ENCODE assay signal across 18 mouse cellular contexts in genomic region chr12:79649796-79650195, GRCm38 (mm10).
A peak's percentile ranks its signal among the peaks of the same experiment; 100 is the strongest.
DNase-seq lines count a peak whose midpoint lies in the region; ATAC-seq and TF ChIP-seq lines count a peak whose summit lies in the region.
"Had no signal": no experiment of that assay in that cellular context is flagged by ENCODE, and none has a peak within 500 bp of the region (broad histone marks: within the 10 kb centered on the region; RNA-seq: fewer than 3 reads in every experiment).

No protein-coding gene starts in this region.

- no peak overlapping the region for H3K4me2 ChIP-seq in embryonic facial prominence, embryonic 13.5 days
- H3K4me2 ChIP-seq in kidney, embryonic 15.5 days, result no peak overlapping the region
- H3K4me2 ChIP-seq in stomach, embryonic 15.5 days, result no peak overlapping the region
- H3K4me2 ChIP-seq in stomach, postnatal 0 days (replicated peaks; ENCODE audit: low read depth), result no peak overlapping the region
- H3K4me2 ChIP-seq: heart, embryonic 12.5 days; hindbrain, embryonic 14.5 days had no signal

- no peak for TF ChIP-seq CTCF in stomach, postnatal 0 days (IDR thresholded peaks at IDR 0.05; ENCODE audit: low read depth)

- H3K27ac ChIP-seq in embryonic facial prominence, embryonic 13.5 days, result peak overlapping the region; percentile 81
- H3K27ac ChIP-seq in embryonic facial prominence, embryonic 10.5 days (replicated peaks), result no peak overlapping the region
- 0 out of 2 replicates have a peak overlapping the region, but pooled peaks have one; percentile 79 for H3K27ac ChIP-seq in kidney, embryonic 15.5 days
- H3K27ac ChIP-seq in stomach, embryonic 15.5 days, result peak overlapping the region; percentile 49; the same call in 1 of the 2 replicates
- no peak overlapping the region for H3K27ac ChIP-seq in stomach, postnatal 0 days (replicated peaks)
- H3K27ac ChIP-seq: hindbrain, embryonic 14.5 days had no signal

- no peaks in the 10 kb centered on the region for H3K27me3 ChIP-seq in embryonic facial prominence, embryonic 13.5 days
- no peaks in the 10 kb centered on the region for H3K27me3 ChIP-seq in embryonic facial prominence, embryonic 10.5 days (replicated peaks; ENCODE audit: low read depth, poor library complexity, severe bottlenecking)
- no peaks in the 10 kb centered on the region for H3K27me3 ChIP-seq in kidney, embryonic 15.5 days
- no peaks in the 10 kb centered on the region for H3K27me3 ChIP-seq in stomach, embryonic 15.5 days (replicated peaks)
- H3K27me3 ChIP-seq in stomach, postnatal 0 days (ENCODE audit: control insufficient read depth, insufficient read depth, low read length), result no peaks in the 10 kb centered on the region
- H3K27me3 ChIP-seq: heart, embryonic 12.5 days had no signal

- no peak overlapping the region for H3K9ac ChIP-seq in embryonic facial prominence, embryonic 13.5 days
- H3K9ac ChIP-seq in kidney, embryonic 15.5 days, result no peak overlapping the region
- H3K9ac ChIP-seq in stomach, embryonic 15.5 days, result no peak overlapping the region
- no peak overlapping the region for H3K9ac ChIP-seq in stomach, postnatal 0 days (ENCODE audit: low read length)
- H3K9ac ChIP-seq: heart, embryonic 12.5 days; hindbrain, embryonic 14.5 days had no signal

- no peaks in the 10 kb centered on the region for H3K9me3 ChIP-seq in embryonic facial prominence, embryonic 13.5 days
- H3K9me3 ChIP-seq in embryonic facial prominence, embryonic 10.5 days, result no peaks in the 10 kb centered on the region
- no peaks in the 10 kb centered on the region for H3K9me3 ChIP-seq in kidney, embryonic 15.5 days (replicated peaks)
- no peaks in the 10 kb centered on the region for H3K9me3 ChIP-seq in stomach, embryonic 15.5 days
- H3K9me3 ChIP-seq in stomach, postnatal 0 days (ENCODE audit: control insufficient read depth, low read length), result no peaks in the 10 kb centered on the region
- H3K9me3 ChIP-seq: G1E; heart, embryonic 12.5 days; hindbrain, embryonic 10.5 days had no signal

- H3K36me3 ChIP-seq in embryonic facial prominence, embryonic 13.5 days, result no peaks in the 10 kb centered on the region
- H3K36me3 ChIP-seq in embryonic facial prominence, embryonic 10.5 days (replicated peaks), result no peaks in the 10 kb centered on the region
- H3K36me3 ChIP-seq in kidney, embryonic 15.5 days, result no peaks in the 10 kb centered on the region
- H3K36me3 ChIP-seq in stomach, embryonic 15.5 days, result no peaks in the 10 kb centered on the region
- no peaks in the 10 kb centered on the region for H3K36me3 ChIP-seq in stomach, postnatal 0 days (ENCODE audit: control insufficient read depth, insufficient read depth, low read length)
- H3K36me3 ChIP-seq: G1E; heart, embryonic 12.5 days; hindbrain, embryonic 10.5 days had no signal

- peaks cover 34% of the 10 kb centered on the region for H3K4me1 ChIP-seq in embryonic facial prominence, embryonic 13.5 days
- peaks cover 19% of the 10 kb centered on the region for H3K4me1 ChIP-seq in embryonic facial prominence, embryonic 10.5 days
- H3K4me1 ChIP-seq in kidney, embryonic 15.5 days, result peaks cover 20% of the 10 kb centered on the region
- 0 out of 2 replicates have a peak, but pooled peaks cover 4% of the 10 kb centered on the region for H3K4me1 ChIP-seq in stomach, embryonic 15.5 days
- H3K4me1 ChIP-seq in stomach, postnatal 0 days (replicated peaks; ENCODE audit: control insufficient read depth, insufficient read depth), result no peaks in the 10 kb centered on the region

- no peak for DNase-seq in embryonic facial prominence, embryonic 10.5 days (ENCODE audit: low spot score)
- no peak for DNase-seq in kidney, adult 9 months
- DNase-seq in stomach, postnatal 0 days (ENCODE audit: low spot score), result no peak
- no peak for DNase-seq in adrenal gland, adult 8-10 months
- no peak for DNase-seq in adrenal gland, postnatal 14 days
- DNase-seq: adrenal gland, postnatal 10 days; cerebellum, adult 11-12 months; cerebellum, adult 9-10 months; cerebellum, postnatal 25 days; gastrocnemius, postnatal 25 days had no signal

- TF ChIP-seq EP300 in stomach, postnatal 0 days (optimal IDR thresholded peaks at IDR 0.05), result no peak

- no peak for ATAC-seq in embryonic facial prominence, embryonic 13.5 days (ENCODE audit: insufficient number of reproducible peaks, insufficient read depth, low FRiP score, low TSS enrichment, low read depth)
- ATAC-seq in kidney, embryonic 15.5 days (replicated peaks; ENCODE audit: low FRiP score), result no peak
- ATAC-seq in stomach, embryonic 15.5 days (ENCODE audit: insufficient read depth, low FRiP score, low read depth), result no peak
- ATAC-seq in stomach, postnatal 0 days (ENCODE audit: low FRiP score, low TSS enrichment), result no peak
- ATAC-seq: forebrain, embryonic 14.5 days had no signal

- no peak overlapping the region for H3K4me3 ChIP-seq in embryonic facial prominence, embryonic 13.5 days
- no peak overlapping the region for H3K4me3 ChIP-seq in embryonic facial prominence, embryonic 10.5 days
- no peak overlapping the region for H3K4me3 ChIP-seq in kidney, embryonic 15.5 days (replicated peaks)
- H3K4me3 ChIP-seq in stomach, embryonic 15.5 days (replicated peaks), result no peak overlapping the region
- H3K4me3 ChIP-seq in stomach, postnatal 0 days (ENCODE audit: low read depth, low read length), result no peak overlapping the region
- H3K4me3 ChIP-seq: heart, embryonic 12.5 days; hindbrain, embryonic 10.5 days had no signal

Comparison
In these comparisons a context has a peak if more than half of its experiments do, and no peak if none do; other contexts are left out.
1. H3K27ac ChIP-seq: peak in embryonic facial prominence, embryonic 13.5 days (single experiment), kidney, embryonic 15.5 days (single experiment) and stomach, embryonic 15.5 days (single experiment); none in embryonic facial prominence, embryonic 10.5 days (single experiment) and stomach, postnatal 0 days (single experiment).